Mouse (Mus musculus): ENCODE results near the gene Aifm3.

- no peak for TF ChIP-seq GATA1 (IDR thresholded peaks at IDR 0.05; ENCODE audit: low read length)
- TF ChIP-seq TAL1 (IDR thresholded peaks at IDR 0.05; ENCODE audit: low read length), result no peak
These were observed 29.2 kb upstream of the Aifm3 start for GRCm38 (mm10) chr16:17460254-17460653.

Measured in erythroblast, embryonic 14.5 days (primary cell).